In genomic region chr11:96468048-96468745, GRCm38 (mm10) we compare ENCODE assay signal across 19 mouse cellular contexts. TPM values are rescaled to one million over a fixed set of nuclear protein-coding genes. Genes with fewer than 3 reads are reported as not detected.
DNase-seq lines count a peak whose midpoint lies in the region; ATAC-seq and TF ChIP-seq lines count a peak whose summit lies in the region.
"Had no signal": no experiment of that assay in that cellular context is flagged by ENCODE, and none has a peak within 500 bp of the region (broad histone marks: within the 10 kb centered on the region; RNA-seq: fewer than 3 reads in every experiment).

No protein-coding gene starts in this region.

- no peak for TF ChIP-seq EP300 in liver, embryonic 14.5 days (IDR thresholded peaks at IDR 0.05; ENCODE audit: low read depth)

- no peaks in the 10 kb centered on the region for H3K36me3 ChIP-seq in liver, embryonic 14.5 days (replicated peaks; ENCODE audit: control insufficient read depth, insufficient read depth, low read depth)
- H3K36me3 ChIP-seq in kidney, embryonic 14.5 days (ENCODE audit: control insufficient read depth, insufficient read depth, low read length) = no peaks in the 10 kb centered on the region
- H3K36me3 ChIP-seq: hindbrain, embryonic 10.5 days; kidney, embryonic 15.5 days; limb, embryonic 12.5 days; lung, embryonic 15.5 days; midbrain, embryonic 12.5 days; stomach, embryonic 15.5 days had no signal

- H3K9ac ChIP-seq in liver, embryonic 14.5 days (replicated peaks) = no peak overlapping the region
- no peak overlapping the region for H3K9ac ChIP-seq in kidney, embryonic 14.5 days (ENCODE audit: low read depth, low read length)
- H3K9ac ChIP-seq: kidney, embryonic 15.5 days; limb, embryonic 12.5 days; lung, embryonic 15.5 days; midbrain, embryonic 12.5 days; stomach, embryonic 15.5 days had no signal

- peak overlapping the region; percentile 37 for H3K4me2 ChIP-seq in liver, embryonic 14.5 days (ENCODE audit: low read depth)
- H3K4me2 ChIP-seq in kidney, embryonic 14.5 days (replicated peaks; ENCODE audit: low read depth, low read length) = no peak overlapping the region
- H3K4me2 ChIP-seq: kidney, embryonic 15.5 days; limb, embryonic 12.5 days; lung, embryonic 15.5 days; midbrain, embryonic 12.5 days; stomach, embryonic 15.5 days had no signal

- H3K27me3 ChIP-seq in liver, embryonic 14.5 days (ENCODE audit: control insufficient read depth, insufficient read depth, low read length) = peaks cover 26% of the 10 kb centered on the region
- peaks cover 13% of the 10 kb centered on the region; the same call in 1 of the 2 replicates for H3K27me3 ChIP-seq in kidney, embryonic 14.5 days (ENCODE audit: control insufficient read depth, insufficient read depth, low read length)

- no peak overlapping the region for H3K4me3 ChIP-seq in layer of hippocampus, adult 2 months
- no peak overlapping the region for H3K4me3 ChIP-seq in liver, embryonic 14.5 days (ENCODE audit: insufficient read depth in 1 of 2, low read depth in 2 of 2, low read length in 2 of 2)
- H3K4me3 ChIP-seq in kidney, embryonic 14.5 days (ENCODE audit: low read length) = no peak overlapping the region
- H3K4me3 ChIP-seq: gastrocnemius, adult 2 months; hindbrain, embryonic 10.5 days; kidney, embryonic 15.5 days; limb, embryonic 12.5 days; lung, embryonic 15.5 days; midbrain, embryonic 12.5 days; myocyte; stomach, embryonic 15.5 days had no signal

- peak; percentile 78; the same call in 1 of the 2 replicates for ATAC-seq in liver, embryonic 14.5 days (ENCODE audit: insufficient read depth)
- ATAC-seq in kidney, embryonic 14.5 days (ENCODE audit: low FRiP score, low TSS enrichment) = no peak

- H3K27ac ChIP-seq in layer of hippocampus, adult 2 months = peak overlapping the region; percentile 46; the same call in 1 of the 2 replicates
- no peak overlapping the region for H3K27ac ChIP-seq in liver, embryonic 14.5 days
- H3K27ac ChIP-seq in kidney, embryonic 14.5 days (ENCODE audit: low read depth, low read length) = no peak overlapping the region
- H3K27ac ChIP-seq: gastrocnemius, adult 2 months; hindbrain, embryonic 10.5 days; kidney, embryonic 15.5 days; limb, embryonic 12.5 days; lung, embryonic 15.5 days; macrophage; midbrain, embryonic 12.5 days; stomach, embryonic 15.5 days had no signal

- peaks cover 3 to 9% of the 10 kb centered on the region in 2 experiments; a peak in 2 of 4 replicates for H3K4me1 ChIP-seq in liver, embryonic 14.5 days (replicated peaks; ENCODE audit: control insufficient read depth in 2 of 2, insufficient read depth in 2 of 2, low read length in 1 of 2)
- 0 out of 2 replicates have a peak, but pooled peaks cover 4% of the 10 kb centered on the region for H3K4me1 ChIP-seq in kidney, embryonic 14.5 days (ENCODE audit: control insufficient read depth, insufficient read depth, low read length)

- no peaks in the 10 kb centered on the region for H3K9me3 ChIP-seq in liver, embryonic 14.5 days (ENCODE audit: control insufficient read depth, low read length)
- H3K9me3 ChIP-seq in kidney, embryonic 14.5 days (ENCODE audit: control insufficient read depth, low read length) = no peaks in the 10 kb centered on the region
- H3K9me3 ChIP-seq: hindbrain, embryonic 10.5 days; kidney, embryonic 15.5 days; limb, embryonic 12.5 days; lung, embryonic 15.5 days; midbrain, embryonic 12.5 days; stomach, embryonic 15.5 days had no signal

- intact Hi-C loops in left cerebral cortex, postnatal 10 days (cut with DNase I) = no loop called here

- no peak for TF ChIP-seq CTCF in layer of hippocampus, adult 2 months (conservative IDR thresholded peaks at IDR 0.05)
- TF ChIP-seq CTCF in liver, embryonic 14.5 days (IDR thresholded peaks at IDR 0.05; ENCODE audit: low read depth) = no peak

- 5% methylated on average over 9 of the region's 9 CpGs for WGBS in liver, embryonic 14.5 days (ENCODE audit: insufficient replicate concordance)
- 74% methylated on average over 9 of the region's 9 CpGs for WGBS in kidney, embryonic 14.5 days

- DNase-seq in layer of hippocampus, adult 2 months (ENCODE audit: low spot score in 2 of 2) = no peak
- no peak for DNase-seq in layer of hippocampus, postnatal 10 days (ENCODE audit: low spot score in 2 of 2)
- peak; percentile 66 for DNase-seq in CD4-positive, CD25-positive, alpha-beta regulatory T cell, adult 2 months (ENCODE audit: low read depth, low spot score)
- DNase-seq in ZHBTc4 (ENCODE audit: low read depth, low spot score) = peak; percentile 22
- peak in 2 of 3 experiments; percentile 7 to 17 for DNase-seq in liver, embryonic 14.5 days (ENCODE audit: low read depth in 3 of 3, low spot score in 3 of 3)
- no peak for DNase-seq in left cerebral cortex, postnatal 10 days (ENCODE audit: extremely low spot score in 1 of 2, low spot score in 2 of 2)
- no peak for DNase-seq in right cerebral cortex, adult 18-20 months
- DNase-seq: adrenal gland, postnatal 25 days; cerebellum, adult 9-10 months; gastrocnemius, adult 2 months had no signal

RNA-seq across cellular contexts. Expression of gene Skap1, which starts 3.8 kb away (rescaled TPM):
- total RNA-seq in layer of hippocampus, adult 2 months (2021) = 1 to 10 TPM; 1.0 to 1.2 TPM
- 1 to 10 TPM; 1.4 to 2.0 TPM for total RNA-seq in layer of hippocampus, postnatal 10 days (2021)
- polyA plus RNA-seq in liver, embryonic 14.5 days (2012; rRNA removed) = 0.11 TPM in 1 of 2 replicates, not detected in the other
- 0.14 and 0.18 TPM in 2 replicates for polyA plus RNA-seq in liver, embryonic 14.5 days (2014; fragmentation: Nextera tagmentation; extraction: Ambion mirVana)
- total RNA-seq in left cerebral cortex, postnatal 10 days (2021) = 1 to 10 TPM; 1.3 to 1.6 TPM
- polyA plus RNA-seq in kidney, embryonic 14.5 days (2014; fragmentation: Nextera tagmentation; extraction: Ambion mirVana) = 13.8 and 15.2 TPM in 2 replicates
- total RNA-seq: gastrocnemius, adult 2 months had no signal

Comparison
In these comparisons a context has a peak if more than half of its experiments do, and no peak if none do; other contexts are left out.
1. DNase-seq: peak in CD4-positive, CD25-positive, alpha-beta regulatory T cell, adult 2 months (single experiment), ZHBTc4 (single experiment) and liver, embryonic 14.5 days (2 of 3); none in layer of hippocampus, adult 2 months (0 of 2), layer of hippocampus, postnatal 10 days (0 of 2), left cerebral cortex, postnatal 10 days (0 of 2) and right cerebral cortex, adult 18-20 months (single experiment).